Mouse (Mus musculus): ENCODE data around the gene Stk24.

Gene Stk24

GRCm38 (mm10) chr14:121316136-121316535 is 63.7 kb downstream of the Stk24 start:
- DNase-seq (ENCODE audit: extremely low read depth, low read depth, low spot score), result no peak

DNA sequence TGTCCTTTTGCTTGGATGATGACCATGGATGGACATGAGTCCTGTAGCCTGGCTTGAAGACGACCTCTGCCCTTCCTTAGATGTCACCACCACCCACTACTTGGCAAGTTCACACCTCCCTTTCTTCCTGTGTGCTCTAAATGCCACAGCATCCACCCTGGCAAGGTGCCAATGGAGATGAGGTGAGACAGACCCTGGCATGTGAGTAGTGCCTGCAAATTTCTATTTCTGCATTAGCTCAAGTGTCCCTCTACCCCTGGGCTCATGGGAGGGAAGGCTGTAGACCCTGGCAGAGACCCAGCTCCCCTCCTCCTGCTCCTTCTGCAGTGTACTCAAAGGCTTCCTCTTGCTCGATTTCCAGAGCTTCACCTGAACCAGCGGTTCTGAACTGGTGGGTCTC is 64.9 kb downstream of the Stk24 start:
- DNase-seq (ENCODE audit: extremely low read depth, low read depth, low spot score), result no peak

DNA sequence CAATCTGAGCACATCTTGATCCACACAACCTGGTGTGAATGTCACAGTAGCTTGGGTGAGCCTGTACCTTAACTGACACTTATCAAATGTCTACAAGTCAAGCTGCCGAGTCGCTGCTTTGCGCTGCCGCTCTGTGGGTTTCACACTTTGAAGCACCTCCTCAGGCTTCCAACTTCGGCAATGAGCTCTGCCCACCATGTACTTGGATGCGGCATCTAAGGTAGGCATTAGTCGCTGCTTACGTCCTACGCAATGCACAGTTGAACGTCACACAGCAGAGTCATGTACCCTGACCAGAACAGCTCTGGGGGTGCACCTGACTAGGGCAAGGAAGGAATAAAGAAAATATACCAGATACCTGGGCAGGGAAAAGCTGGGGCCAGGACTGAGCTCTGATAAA is 66.5 kb downstream of the Stk24 start:
- DNase-seq (ENCODE audit: extremely low read depth, low read depth, low spot score), result no peak

DNA sequence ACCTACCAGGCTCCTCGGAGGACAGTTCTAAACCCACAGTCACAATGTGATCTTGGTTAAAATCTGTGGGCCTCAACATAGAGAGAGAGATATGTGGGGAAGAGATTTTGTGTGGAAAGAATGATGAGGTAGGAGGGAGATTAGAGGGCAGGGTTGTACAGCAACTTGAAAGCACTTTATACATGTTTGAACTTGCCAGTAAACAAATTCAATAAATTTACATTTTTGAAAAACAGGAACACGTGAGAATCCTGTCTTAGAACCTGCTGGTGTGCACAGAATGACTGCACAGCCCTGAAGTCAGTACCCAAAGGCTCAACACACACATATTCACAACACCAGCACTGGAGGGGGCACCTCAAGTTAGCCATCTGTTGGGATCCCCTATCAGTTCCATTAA is 68.7 kb downstream of the Stk24 start:
- no peak for DNase-seq (ENCODE audit: extremely low read depth, low read depth, low spot score)

- no peak for DNase-seq (ENCODE audit: extremely low read depth, low read depth, low spot score)
Measured at GRCm38 (mm10) chr14:121310325-121311080, 69.3 kb downstream of the Stk24 start.

DNA sequence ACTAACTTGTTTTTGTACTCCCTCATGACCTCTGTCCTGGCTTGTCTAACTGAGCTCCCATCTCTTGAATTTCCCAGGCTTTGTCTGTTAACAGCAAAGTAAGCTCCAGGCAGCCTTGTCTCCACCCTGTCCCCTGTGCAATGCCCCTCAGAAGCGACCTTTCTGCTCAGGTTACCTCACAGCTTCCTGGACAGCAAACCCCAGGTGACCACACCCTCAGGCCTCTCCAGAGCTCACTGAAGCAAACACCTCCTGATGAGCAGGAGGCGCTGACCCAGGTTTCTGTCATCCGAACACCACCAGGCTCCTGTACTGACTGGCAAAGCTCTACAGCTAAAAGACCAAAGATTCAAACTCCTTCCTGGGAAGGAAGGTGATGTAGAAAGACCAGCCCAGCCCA is 69.9 kb downstream of the Stk24 start:
- DNase-seq (ENCODE audit: extremely low read depth, low read depth, low spot score), result no peak

- DNase-seq (ENCODE audit: extremely low read depth, low read depth, low spot score), result no peak
Measured at GRCm38 (mm10) chr14:121305316-121306064, 74.3 kb downstream of the Stk24 start.

DNA sequence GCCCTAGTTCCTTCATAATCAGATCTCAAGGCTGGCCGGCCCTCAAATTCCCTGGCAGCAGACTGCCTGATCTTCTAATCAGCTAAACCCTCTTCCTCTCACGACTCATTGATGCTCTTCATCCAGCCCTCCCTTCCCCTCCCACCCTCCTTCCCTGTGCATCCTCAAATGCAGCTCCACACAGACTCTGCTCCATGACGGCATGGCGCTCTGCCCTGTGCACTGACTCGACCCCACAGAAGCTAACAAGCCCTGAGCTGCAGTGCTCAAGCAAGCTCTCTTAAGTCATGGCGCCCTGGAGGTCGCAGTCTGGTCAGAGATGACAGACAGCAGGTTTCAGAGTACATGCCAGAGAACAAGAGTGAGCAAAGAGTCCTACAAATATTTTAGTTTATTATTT is 75.3 kb downstream of the Stk24 start:
- DNase-seq (ENCODE audit: extremely low read depth, low read depth, low spot score), result no peak

GRCm38 (mm10) chr14:121299093-121299492 is 80.7 kb downstream of the Stk24 start:
- no peak for DNase-seq (ENCODE audit: extremely low read depth, low read depth, low spot score)

DNA sequence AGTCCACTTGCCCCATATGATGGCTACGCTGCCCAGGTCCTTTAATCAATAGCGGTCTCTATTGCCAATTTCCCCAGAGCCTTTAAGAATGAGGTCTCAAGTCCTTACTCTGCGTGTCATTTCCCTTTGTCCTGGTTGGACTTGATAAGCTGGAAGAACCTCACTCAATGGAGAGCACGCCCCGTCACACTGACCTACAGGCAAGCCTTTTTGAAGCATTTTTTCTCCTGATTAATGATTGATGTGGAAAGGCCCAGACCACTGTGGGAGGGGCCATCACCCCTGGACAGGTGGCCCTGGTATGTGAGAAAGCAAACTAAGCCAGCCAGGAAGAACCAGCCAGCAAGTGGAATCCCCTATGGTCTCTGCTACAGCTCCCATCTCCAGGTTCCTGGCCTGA is 81.3 kb downstream of the Stk24 start:
- no peak for DNase-seq (ENCODE audit: extremely low read depth, low read depth, low spot score)

DNA sequence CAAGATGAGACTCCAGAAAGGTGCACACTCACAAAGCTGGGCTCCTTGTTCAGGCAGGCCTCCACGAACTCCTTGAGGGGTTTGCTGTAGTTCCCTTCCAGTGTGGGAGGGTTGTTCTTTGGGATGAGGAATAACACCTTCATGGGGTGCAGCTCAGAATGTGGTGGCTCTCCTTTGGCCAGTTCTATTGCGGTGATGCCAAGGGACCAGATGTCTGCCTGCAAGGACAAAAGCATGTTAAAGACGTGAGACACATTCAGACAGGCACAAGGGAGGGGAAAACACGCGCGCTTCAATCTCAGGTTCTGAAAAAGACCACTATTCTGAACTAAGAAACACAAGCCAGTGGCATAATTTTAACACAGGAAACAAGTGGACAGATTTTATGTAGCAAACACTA is 82.7 kb downstream of the Stk24 start:
- no peak for DNase-seq (ENCODE audit: extremely low read depth, low read depth, low spot score)

- DNase-seq (ENCODE audit: extremely low read depth, low read depth, low spot score), result no peak
Measured at GRCm38 (mm10) chr14:121294484-121294883, 85.3 kb downstream of the Stk24 start.

DNA sequence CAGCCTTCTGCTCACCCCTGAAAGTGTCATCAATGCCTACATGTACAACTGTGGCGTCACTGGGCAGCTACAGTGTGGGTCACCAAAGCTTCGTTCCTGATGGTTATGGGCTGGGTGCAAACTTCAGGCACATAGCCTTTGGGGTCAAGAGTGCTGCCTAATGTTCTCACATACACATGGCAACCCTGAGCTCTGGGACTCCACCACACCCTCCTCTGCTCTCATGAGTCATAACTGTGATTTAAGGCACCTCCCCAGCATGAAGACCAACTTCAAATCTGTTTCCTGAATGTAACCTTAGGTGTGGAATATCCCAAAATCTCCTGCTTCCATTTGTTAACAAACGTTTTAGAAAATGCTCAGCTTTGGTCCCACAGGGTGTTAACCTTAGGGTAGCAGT is 87.4 kb downstream of the Stk24 start:
- no peak for DNase-seq (ENCODE audit: extremely low read depth, low read depth, low spot score)

GRCm38 (mm10) chr14:121291881-121292280 is 87.9 kb downstream of the Stk24 start:
- no peak for DNase-seq (ENCODE audit: extremely low read depth, low read depth, low spot score)

DNA sequence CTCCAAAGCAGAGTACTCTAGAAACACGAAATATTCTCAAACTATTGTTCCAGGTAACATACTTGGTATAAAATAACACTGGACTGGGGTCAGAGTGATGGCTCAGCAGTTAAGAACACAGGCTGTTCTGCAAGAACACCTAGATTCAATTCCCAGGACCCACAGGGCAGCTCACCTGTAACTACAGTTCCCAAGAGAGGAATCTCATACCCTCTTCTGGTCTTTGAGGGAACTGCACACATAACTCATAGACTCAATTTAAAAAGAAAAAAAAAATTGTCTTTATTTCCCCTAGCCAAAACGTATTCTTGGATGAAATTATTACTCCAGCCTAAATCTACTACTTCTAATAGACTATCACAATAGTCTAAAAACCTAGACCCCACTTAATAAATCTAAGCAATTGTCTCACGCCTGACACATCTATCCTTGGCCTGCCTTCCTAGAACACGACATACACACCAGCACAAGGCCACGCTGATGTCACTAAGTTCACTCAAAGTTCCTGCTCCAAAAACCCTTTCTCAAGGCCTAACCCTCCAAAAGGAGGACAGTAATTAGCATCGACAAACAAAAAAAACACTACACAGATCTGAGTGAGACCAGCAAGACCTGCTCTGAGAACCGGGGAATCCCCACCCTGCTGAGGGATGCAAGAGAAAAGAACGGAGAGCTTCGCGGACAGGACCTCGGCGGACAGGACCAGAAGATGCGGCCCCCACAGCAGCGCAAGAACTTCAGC is 94.3 kb downstream of the Stk24 start:
- no peak for DNase-seq (ENCODE audit: extremely low read depth, low read depth, low spot score)

DNA sequence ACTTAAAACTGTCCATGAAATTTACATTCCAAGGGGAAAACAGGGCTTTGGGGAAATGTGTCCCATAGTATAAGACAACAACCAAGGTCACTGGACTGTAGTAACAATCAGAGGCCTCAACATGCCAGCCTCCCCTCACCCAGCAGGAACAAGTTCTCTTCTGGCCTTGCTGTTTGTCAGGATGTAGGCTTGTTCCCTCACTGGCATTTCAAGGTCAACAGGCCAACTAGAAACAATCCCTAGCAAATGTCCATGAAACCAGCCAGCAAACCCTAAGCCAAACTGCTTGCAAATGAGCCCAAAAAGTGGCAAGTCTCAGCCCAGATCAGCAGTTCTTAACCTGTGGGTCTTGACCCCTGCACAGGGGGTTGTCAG is 98.5 kb downstream of the Stk24 start:
- no peak for DNase-seq (ENCODE audit: extremely low read depth, low read depth, low spot score)

DNA sequence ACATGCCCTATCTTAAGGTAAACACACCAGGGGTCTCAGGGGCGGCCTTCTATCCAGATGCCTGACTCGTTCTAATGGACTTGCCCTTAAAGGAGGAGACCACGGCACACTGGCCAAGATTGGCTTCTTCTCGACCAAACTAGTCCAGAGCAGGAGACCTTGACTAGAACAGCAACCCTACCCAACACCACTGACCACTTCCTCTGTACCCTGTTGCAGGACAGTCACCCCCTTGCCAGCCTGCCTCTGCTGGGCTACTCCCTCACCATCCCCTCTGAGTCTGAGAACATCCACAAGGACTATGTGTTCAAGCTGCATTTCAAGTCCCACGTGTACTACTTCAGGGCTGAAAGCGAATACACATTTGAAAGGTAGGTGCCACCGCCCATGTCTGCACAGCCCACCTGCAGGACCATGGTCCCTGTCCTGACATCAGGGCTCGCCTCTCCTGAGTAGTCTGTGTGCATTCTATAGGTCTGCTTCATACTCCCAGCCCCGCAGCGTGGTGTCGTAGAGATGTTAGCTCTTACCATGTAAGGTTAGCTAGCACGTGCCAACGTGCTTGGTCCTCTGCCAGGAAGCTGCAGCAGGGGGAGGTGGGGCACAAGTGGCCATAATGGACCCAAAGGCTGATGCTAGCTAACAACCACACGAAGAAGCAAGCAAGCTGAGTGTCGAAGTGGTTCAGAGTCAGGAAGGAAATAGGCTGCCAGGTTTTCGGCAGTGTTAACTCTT is 99.0 kb downstream of the Stk24 start:
- DNase-seq (ENCODE audit: extremely low read depth, low read depth, low spot score), result no peak

- no peak for DNase-seq (ENCODE audit: extremely low read depth, low read depth, low spot score)
Measured at GRCm38 (mm10) chr14:121279106-121279505, 100.7 kb downstream of the Stk24 start.

DNA sequence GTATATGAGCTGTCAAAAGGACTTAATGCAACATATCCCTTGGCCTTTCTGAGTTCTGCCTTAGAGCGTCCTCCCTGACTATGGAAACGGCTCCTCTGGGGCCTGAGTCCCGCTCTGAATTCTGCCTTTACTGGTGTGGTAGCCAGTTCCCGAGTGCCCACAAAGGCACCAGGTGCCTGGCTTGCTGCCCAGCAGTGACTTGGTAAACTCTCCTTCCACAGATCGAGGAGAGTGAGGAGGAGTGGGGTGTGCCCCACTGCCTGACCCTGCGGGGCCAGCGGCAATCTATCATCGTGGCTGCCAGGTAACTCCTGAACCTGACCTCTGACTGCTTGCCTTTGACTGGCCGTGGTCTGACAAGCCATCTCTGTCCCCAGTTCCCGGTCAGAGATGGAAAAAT is 103.8 kb downstream of the Stk24 start:
- DNase-seq (ENCODE audit: extremely low read depth, low read depth, low spot score), result no peak

- DNase-seq (ENCODE audit: extremely low read depth, low read depth, low spot score), result no peak
Measured at GRCm38 (mm10) chr14:121274985-121275384, 104.8 kb downstream of the Stk24 start.

DNA sequence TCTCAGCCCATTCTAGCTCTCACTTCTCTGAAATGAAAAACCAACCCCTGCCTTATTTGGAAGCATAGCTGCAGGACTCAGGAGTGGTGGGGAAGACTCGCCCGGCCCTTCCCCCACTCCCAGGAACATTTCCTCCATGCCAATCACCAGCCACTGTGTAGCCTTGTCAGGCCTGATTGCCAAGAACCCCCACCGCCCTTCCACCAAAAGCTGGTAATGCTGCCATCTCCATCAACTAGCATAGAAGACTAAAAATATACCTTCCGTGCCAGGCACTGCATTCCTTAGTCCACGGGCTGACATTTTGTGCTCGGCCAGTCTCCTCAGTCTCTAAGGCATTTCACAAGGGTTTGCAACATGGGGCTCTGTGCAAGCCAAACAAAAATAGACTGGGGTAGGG is 109.3 kb downstream of the Stk24 start:
- DNase-seq (ENCODE audit: extremely low read depth, low read depth, low spot score), result no peak

All from fat pad, adult 2 months (tissue).